Mouse (Mus musculus): ENCODE results near the gene Usp51.
"Not testable (repeated sequence)": the region's sequence is repeated elsewhere in the genome, so short reads cannot be mapped to it uniquely, and the experiment has no call there.

The Usp51 gene

GRCm38 (mm10) chrX:153006387-153006841 lies at the start of gene Usp51:
TSS of gene Usp51 (plus strand) at chrX:153006469.
- no peak for DNase-seq (ENCODE audit: low read depth in 1 of 2, low spot score in 2 of 2)

- DNase-seq (ENCODE audit: low read depth in 1 of 2, low spot score in 2 of 2): no peak
These were observed 36.7 kb upstream of the Usp51 start for GRCm38 (mm10) chrX:152969606-152970005.

GRCm38 (mm10) chrX:152973476-152974203 lies 32.6 kb upstream of the Usp51 start:
- DNase-seq (ENCODE audit: low read depth in 1 of 2, low spot score in 2 of 2): not testable (repeated sequence)

DNA sequence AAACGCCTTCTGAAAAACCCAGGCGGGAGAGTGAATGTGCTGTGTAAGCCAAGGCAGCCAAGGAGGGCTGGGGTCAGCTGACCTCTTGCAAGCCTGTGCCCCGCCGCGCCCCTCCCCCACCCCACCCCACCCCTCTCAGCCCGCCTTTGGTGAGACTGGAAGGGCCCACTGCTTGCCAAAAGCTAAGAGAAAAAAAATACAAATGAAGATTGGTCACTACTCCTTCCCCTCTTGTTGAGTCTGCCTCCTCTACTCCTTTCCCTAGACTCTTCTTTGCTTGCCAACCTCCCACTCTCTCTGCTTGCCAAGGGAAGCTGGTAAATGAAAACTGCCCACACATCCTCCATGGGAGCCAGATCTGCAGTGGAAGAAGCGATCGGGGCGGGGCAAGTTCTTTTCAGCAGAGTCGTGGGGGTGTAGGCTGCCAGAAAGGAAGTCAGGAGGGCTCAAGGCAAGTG lies 32.0 kb upstream of the Usp51 start:
- no peak for DNase-seq (ENCODE audit: low read depth in 1 of 2, low spot score in 2 of 2)

GRCm38 (mm10) chrX:152976538-152976937 lies 29.7 kb upstream of the Usp51 start:
- DNase-seq (ENCODE audit: low read depth in 1 of 2, low spot score in 2 of 2): no peak

DNA sequence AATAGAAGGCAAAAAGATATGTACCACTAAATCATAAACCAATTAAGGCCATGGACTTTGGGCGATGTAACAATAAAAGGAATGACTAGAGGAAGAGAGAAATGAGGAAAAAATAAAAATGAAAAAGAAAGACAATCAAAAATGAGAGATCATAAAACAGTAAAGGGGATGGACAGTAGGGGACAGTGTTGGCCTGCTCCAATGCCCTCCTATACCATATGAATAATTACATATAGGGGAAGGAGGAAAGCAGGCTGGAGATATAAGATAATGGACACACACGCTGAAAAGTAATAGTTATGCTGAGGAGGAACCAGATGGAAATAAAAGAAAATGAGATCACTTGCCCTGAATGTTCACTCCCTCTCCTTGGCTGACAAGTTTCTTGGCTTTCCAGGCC lies 21.3 kb upstream of the Usp51 start:
- no peak for DNase-seq (ENCODE audit: low read depth in 1 of 2, low spot score in 2 of 2)

GRCm38 (mm10) chrX:152989852-152990251 lies 16.4 kb upstream of the Usp51 start:
- not testable (repeated sequence) for DNase-seq (ENCODE audit: low read depth in 1 of 2, low spot score in 2 of 2)

- not testable (repeated sequence) for DNase-seq (ENCODE audit: low read depth in 1 of 2, low spot score in 2 of 2)
These were observed 10.2 kb upstream of the Usp51 start for GRCm38 (mm10) chrX:152996105-152996504.

GRCm38 (mm10) chrX:153007021-153007684 lies 884 bp downstream of the Usp51 start:
- DNase-seq (ENCODE audit: low read depth in 1 of 2, low spot score in 2 of 2): no peak

DNA sequence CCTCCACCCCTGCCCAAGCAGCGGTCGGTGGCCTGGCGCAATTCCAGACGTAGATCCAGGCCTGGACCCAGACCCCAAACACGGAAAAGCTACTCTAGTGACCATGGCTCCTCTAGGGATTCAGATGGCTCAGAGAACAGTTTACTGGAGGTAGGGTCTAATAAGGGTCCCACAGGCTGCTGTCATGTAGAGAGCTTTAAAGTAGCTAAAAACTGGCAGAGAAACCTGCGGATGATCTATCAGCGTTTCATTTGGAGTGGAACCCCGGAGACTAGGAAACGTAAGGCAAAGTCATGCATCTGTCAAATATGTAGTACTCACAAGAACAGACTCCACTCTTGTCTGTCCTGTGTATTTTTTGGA lies 1.4 kb downstream of the Usp51 start:
- no peak for DNase-seq (ENCODE audit: low read depth in 1 of 2, low spot score in 2 of 2)

GRCm38 (mm10) chrX:153025255-153025654 lies 19.0 kb downstream of the Usp51 start:
- not testable (repeated sequence) for DNase-seq (ENCODE audit: low read depth in 1 of 2, low spot score in 2 of 2)

DNA sequence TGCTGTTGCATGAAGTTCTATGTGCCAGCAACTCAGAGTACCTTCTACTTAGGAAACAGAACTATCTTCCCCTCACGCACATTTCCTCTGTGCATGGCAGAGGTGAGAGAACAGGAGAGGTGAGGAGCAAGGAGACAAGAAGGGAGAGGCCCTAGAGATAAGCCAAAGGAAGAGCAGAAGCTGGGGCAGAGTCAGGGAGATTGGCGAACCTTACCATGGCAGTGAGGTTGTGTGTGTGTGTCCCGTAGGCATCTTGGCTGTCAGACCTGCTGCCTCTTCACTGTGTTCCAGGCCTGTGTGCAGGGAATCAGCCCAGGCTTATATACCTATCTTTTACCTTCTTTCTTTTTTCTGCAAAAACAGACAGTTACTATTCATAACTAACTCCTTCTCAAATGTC lies 19.4 kb downstream of the Usp51 start:
- DNase-seq (ENCODE audit: low read depth in 1 of 2, low spot score in 2 of 2): not testable (repeated sequence)

GRCm38 (mm10) chrX:153031547-153031946 lies 25.3 kb downstream of the Usp51 start:
- DNase-seq (ENCODE audit: low read depth in 1 of 2, low spot score in 2 of 2): not testable (repeated sequence)

DNA sequence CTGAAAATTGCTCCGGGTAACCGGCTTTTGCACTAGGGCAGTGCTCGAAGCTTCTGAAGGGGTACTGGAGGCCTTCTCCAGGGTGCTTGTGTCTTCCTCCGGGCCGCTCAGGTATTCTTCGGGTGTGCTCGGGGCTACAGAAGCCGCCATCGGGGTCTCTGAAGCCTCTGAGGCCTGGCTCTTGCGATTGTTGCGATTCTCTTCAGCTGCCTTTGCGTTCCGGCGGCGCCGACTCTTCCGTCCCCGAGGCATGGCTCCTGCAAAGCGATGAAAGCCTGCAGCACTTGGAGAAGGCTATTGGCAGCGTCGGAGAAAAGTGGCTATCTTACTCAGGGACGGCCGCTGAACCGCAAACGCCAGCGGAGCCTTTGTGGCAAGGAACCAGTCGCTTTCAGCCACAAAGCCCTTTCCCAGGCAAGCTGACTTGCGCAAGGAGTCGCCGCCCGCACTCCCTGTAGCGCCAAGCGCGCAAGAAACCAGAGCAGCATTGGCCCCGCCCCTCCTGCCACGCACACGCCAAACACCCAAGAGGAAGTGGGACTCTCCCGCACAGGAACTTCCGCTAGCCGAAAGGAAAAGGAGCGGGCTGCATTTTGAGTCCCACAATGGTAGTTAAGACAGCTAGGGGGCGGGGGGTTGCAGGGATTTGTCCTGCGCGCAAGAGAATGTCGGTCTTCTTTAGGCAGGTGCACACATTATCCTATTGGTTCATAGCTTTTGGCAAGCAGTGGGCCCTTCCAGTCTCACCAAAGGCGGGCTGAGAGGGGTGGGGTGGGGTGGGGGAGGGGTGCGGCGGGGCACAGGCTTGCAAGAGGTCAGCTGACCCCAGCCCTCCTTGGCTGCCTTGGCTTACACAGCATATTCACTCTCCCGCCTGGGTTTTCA lies 31.1 kb downstream of the Usp51 start, which contains the start of gene Mageh1:
Gene Mageh1 (minus strand): TSS at position 489 of the 885 bp plus-strand sequence.
- peak in 1 of 2 experiments; percentile 1 for DNase-seq (ENCODE audit: low read depth in 1 of 2, low spot score in 2 of 2)

- DNase-seq (ENCODE audit: low read depth in 1 of 2, low spot score in 2 of 2): not testable (repeated sequence)
These were observed 31.9 kb downstream of the Usp51 start for GRCm38 (mm10) chrX:153037972-153038744.
